Mouse (Mus musculus) cerebellum, adult 2 months (tissue): ENCODE measurements around the gene Zfp365. TPM values are rescaled to one million over a fixed set of nuclear protein-coding genes. Genes with fewer than 3 reads are reported as not detected.
A peak's percentile ranks its signal among the peaks of the same experiment; 100 is the strongest.

Experiments
- DNase-seq, 2 experiments: peaks; one replicate each; pipeline ENCODE4 v3.0.0; 2021
- H3K27ac ChIP-seq: fragments of 200-500 bp; 2 replicates; pipeline ENCODE4 v1.5.1; 2012; ENCODE audit warnings: low read length, control low read depth, inconsistent platforms; ENCODE audit not compliant: insufficient read depth
- H3K27me3 ChIP-seq: fragments of 200-500 bp; 2 replicates; pipeline ENCODE4 v1.6.1; 2012; ENCODE audit warnings: inconsistent platforms, mild to moderate bottlenecking, low read length, moderate library complexity; ENCODE audit not compliant: control insufficient read depth, insufficient read depth
- H3K4me1 ChIP-seq: fragments of 200-500 bp; 2 replicates; pipeline ENCODE4 v1.6.1; 2011; ENCODE audit warnings: low read length; ENCODE audit not compliant: control insufficient read depth, insufficient read depth
- H3K4me3 ChIP-seq: fragments of 200-500 bp; replicated peaks from 2 replicates; pipeline ENCODE3; 2011; ENCODE audit warnings: mild to moderate bottlenecking, low read depth, low read length, control low read depth; ENCODE audit not compliant: insufficient read depth
- CTCF ChIP-seq: fragments of 200-500 bp; IDR thresholded peaks from 2 replicates; pipeline ENCODE4 v1.5.1; 2011; ENCODE audit warnings: low read depth, mild to moderate bottlenecking, control low read depth, low read length, moderate library complexity, borderline replicate concordance; ENCODE audit not compliant: insufficient read depth
- POLR2A ChIP-seq: fragments of 200-500 bp; IDR thresholded peaks from 2 replicates; pipeline ENCODE4 v1.6.1; 2011; ENCODE audit warnings: low read length, control low read depth, borderline replicate concordance; ENCODE audit not compliant: insufficient read depth
- WGBS: fragments of 180-500 bp; shearing (Covaris S2); methylation state at CpG from one replicate; pipeline ENCODE4 v1.1.7; 2018; 5-methylcytosine and 5-hydroxymethylcytosine counted together
- polyA plus RNA-seq: library from polyadenylated mRNA; depleted of rRNA; stranded (reverse); fragments of >200 nt; gene quantifications from 2 replicates; pipeline ENCODE4 v1.2.3, GENCODE M21; 2012; rRNA removed

The Zfp365 gene
- 32.2 and 39.7 TPM in 2 replicates for polyA plus RNA-seq

DNA sequence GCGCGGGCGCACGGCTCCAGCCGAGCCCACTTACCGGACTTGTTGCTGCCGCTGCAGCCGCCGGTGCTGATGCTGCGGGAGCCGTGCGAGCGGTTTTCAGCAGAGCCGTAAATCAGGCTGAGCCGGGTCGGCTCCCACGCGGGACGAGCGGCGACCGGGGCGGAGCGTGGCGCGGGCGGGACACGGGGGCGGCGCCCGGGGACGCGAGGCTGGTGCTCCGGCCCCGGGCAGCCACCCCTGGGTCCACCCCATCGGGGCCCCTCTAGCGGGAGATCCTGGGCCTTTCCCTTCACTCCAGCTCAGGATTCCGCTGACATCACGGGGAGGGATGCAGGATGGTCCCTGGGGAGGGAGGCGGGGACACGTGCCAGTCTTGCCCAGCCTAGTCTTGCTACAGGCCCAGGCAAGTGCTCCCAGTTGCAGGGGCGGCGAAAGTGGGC, at the start of gene Zfp365:
Gene Zfp365, minus strand, starts transcription at position 326 of the 440 bp plus-strand sequence.
- WGBS, result 2% methylated on average over 42 of the region's 43 CpGs
- Histone ChIP-seq H3K27ac (no peak within 1 kb of the TSS), H3K27me3 (no peaks in the 10 kb centered on the region), H3K4me1 (no peaks in the 10 kb centered on the region), H3K4me3 (peak within 1 kb of the TSS; percentile 81)
- peak; percentile 66 to 69 for DNase-seq
- TF ChIP-seq CTCF (no peak), POLR2A (0 out of 2 replicates have a peak, but pooled peaks have one; percentile 12)

DNA sequence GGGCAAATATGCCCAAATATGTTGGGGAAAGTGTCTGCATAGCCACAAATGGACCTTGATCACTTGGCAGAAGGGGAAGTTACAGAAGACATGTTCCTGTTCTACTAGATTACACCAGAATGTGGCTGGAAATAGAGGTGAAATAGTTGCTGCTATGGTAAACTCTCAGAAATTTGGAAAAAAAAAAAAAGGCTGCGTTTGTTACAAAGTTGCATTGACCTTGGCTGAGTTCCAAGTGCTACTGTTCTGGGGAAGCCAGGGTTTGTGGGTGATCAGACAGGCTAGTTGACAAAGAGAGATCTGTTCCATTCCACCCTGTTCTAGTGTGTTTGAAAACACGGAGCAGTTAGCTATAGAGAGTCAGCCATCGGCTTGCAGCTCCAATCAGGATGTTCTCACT, 47.5 kb upstream of the Zfp365 start:
- no peaks in the 10 kb centered on the region for H3K4me1 ChIP-seq
- DNase-seq, result no peak
- TF ChIP-seq POLR2A, result no peak
- TF ChIP-seq CTCF, result no peak
- WGBS, result 41% methylated on average over 3 of the region's 3 CpGs
- H3K4me3 ChIP-seq, result no peak overlapping the region
- H3K27ac ChIP-seq, result no peak overlapping the region
- H3K27me3 ChIP-seq, result no peaks in the 10 kb centered on the region; the same call in 1 of the 2 replicates

DNA sequence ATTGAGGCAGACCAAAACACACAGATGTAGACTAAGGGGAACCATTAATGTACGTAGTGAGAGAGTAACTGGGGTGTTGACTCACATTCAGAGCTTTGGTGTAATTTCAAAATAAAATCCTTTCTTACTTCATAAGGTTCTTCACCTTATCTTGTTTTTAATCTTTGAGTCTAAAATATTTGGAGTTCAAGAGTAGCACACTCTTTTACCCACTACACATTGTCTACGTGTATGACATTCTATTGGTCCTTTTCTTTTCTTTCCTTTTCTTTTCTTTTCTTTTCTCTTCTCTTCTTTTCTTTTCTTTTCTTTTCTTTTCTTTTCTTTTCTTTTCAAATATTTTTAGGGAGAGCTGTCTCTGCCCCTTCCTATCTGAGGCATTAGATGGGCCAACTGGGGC, 43.5 kb upstream of the Zfp365 start:
- DNase-seq, result no peak
- 96% methylated on average over 2 of the region's 2 CpGs for WGBS
- no peak overlapping the region for H3K27ac ChIP-seq
- H3K4me1 ChIP-seq, result no peaks in the 10 kb centered on the region
- TF ChIP-seq POLR2A, result no peak
- no peak for TF ChIP-seq CTCF
- no peaks in the 10 kb centered on the region; the same call in 1 of the 2 replicates for H3K27me3 ChIP-seq
- no peak overlapping the region for H3K4me3 ChIP-seq

DNA sequence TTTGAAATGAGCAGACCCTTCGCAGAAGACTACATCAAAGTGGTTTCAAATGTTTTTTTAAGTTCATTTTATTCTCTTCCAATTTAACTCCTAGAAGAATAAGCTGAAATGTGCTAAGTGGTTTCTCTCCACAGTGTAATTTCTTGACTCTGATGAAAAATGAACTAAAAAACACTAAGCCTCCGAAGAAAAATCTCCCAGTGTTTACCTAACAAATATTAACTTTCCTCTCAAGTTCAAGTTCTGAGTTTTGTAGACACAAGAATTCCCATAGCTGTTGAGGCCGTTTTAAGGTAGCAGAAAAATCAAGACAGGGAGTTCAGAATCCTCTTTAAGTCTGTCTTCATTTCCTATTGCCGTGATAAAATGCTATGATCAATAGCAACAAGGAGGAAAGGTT, 39.2 kb upstream of the Zfp365 start:
- no peak overlapping the region for H3K27ac ChIP-seq
- no peak for DNase-seq
- no peak overlapping the region for H3K4me3 ChIP-seq
- H3K4me1 ChIP-seq, result no peaks in the 10 kb centered on the region
- whole genome bisulfite sequencing, result 93% methylated on average over 4 of the region's 4 CpGs
- TF ChIP-seq CTCF, result no peak
- no peak for TF ChIP-seq POLR2A
- H3K27me3 ChIP-seq, result no peaks in the 10 kb centered on the region

DNA sequence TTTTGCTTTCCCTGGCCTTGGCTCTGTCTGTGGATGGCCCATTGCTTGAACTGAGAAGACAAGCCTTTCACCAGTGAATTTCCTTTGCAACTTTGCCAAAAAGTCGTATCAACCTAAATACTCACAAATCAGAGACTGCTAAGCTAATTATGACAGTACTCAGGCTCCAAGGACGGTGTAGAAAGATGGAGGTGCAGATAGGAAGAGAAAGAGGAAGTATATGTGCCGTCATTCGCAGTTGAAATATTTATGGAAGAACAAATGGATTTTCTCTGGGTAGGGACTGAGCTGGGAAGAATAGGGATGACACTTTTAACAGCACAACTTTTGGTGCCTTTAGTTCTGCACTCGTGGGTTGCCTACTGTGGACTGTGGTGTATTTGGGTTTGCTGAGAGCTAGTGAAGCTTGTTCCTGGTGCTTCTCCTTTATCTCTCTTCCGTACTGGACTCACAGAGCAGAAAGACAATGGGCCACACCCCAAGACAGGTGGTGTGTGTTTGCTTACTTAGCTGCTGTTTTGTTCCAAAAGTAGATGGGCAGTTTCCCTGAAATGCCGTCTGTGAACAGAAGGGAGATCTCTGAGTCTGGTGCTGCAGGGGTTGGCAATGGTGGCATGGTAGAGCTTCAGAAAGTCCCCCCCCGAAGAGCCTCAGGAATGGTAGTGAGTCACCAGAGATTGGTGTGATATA, 37.7 kb upstream of the Zfp365 start:
- Histone ChIP-seq H3K27me3 (no peaks in the 10 kb centered on the region), H3K27ac (no peak overlapping the region), H3K4me1 (no peaks in the 10 kb centered on the region), H3K4me3 (no peak overlapping the region)
- DNase-seq, result no peak
- TF ChIP-seq CTCF (no peak), POLR2A (no peak)
- 72% methylated on average over 8 of the region's 8 CpGs for WGBS

DNA sequence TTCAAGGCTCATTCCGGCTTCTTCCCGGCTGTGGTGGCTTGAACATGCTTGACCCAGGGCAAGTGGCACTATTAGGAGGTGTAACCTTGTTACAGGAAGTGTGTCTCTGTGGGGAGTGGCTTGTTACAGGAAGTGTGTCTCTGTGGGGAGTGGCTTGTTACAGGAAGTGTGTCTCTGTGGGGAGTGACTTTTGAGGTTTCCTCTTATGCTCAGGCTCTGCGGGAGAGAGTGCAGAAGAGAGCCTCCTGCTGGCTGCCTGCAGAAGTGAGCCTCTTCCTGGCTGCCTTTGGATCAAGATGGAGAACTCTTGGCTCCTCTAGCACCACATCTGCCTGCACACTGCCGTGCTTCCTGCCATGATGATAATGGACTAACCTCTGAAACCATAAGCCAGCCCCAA, 31.1 kb upstream of the Zfp365 start:
- H3K4me1 ChIP-seq, result no peaks in the 10 kb centered on the region
- no peak for DNase-seq
- 83% methylated on average over 4 of the region's 4 CpGs for WGBS

DNA sequence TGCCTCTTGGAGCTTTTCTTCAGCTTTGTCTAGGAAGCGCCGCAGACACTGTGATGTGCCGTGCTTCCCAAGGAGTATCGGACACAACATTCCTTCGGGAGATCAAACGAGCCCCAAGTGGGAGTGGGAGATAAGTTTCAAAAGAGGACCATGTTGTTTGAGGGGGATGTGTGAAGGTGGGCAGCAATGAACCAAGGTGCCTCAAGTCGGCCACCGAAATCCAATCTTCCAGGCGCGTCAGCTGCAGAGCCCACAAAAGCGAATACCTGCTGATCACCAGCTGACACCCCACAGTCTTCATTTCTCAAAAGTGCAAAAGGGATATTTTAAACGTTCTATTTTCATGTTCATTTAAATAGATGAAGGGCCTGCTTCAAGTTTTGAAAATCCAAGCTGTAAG, 27.1 kb upstream of the Zfp365 start:
- 77% methylated on average over 12 of the region's 12 CpGs for WGBS
- DNase-seq, result no peak

More for the DNA sequence above, 31.1 kb upstream of the Zfp365 start:
- TF ChIP-seq POLR2A (no peak), CTCF (no peak)
- Histone ChIP-seq H3K27me3 (no peaks in the 10 kb centered on the region), H3K4me3 (no peak overlapping the region), H3K27ac (no peak overlapping the region)

DNA sequence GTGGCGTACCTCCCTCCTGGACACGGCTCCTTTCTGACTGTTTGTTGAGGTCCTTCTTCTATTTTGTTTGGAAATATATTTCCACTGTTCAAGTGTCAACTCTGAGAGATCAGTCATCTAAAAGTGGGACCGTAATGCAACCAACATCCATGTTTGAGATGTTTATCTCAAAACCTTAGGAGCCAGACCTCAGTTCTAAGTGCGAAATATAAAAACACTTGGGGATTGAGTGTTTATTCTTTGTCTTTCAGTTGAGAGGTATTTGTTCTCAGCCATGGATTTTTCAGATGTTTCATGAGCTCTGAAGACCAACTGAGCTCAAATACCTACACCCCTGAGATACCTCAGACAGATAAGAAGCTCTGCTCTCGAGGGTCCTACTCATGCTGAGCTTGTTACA, 25.3 kb upstream of the Zfp365 start:
- WGBS, result 89% methylated on average over 5 of the region's 5 CpGs
- no peak overlapping the region for H3K4me3 ChIP-seq
- no peak overlapping the region for H3K27ac ChIP-seq
- no peaks in the 10 kb centered on the region for H3K4me1 ChIP-seq
- no peaks in the 10 kb centered on the region for H3K27me3 ChIP-seq
- TF ChIP-seq POLR2A, result no peak
- TF ChIP-seq CTCF, result no peak
- no peak for DNase-seq

More for the DNA sequence above, 27.1 kb upstream of the Zfp365 start:
- TF ChIP-seq POLR2A (no peak), CTCF (no peak)
- no peaks in the 10 kb centered on the region for H3K4me1 ChIP-seq
- no peak overlapping the region for H3K4me3 ChIP-seq
- no peak overlapping the region for H3K27ac ChIP-seq
- H3K27me3 ChIP-seq, result no peaks in the 10 kb centered on the region
